Mouse (Mus musculus) myocyte (in vitro differentiated cells): ENCODE measurements around the gene Patz1. TPM values are rescaled to one million over a fixed set of nuclear protein-coding genes. Genes with fewer than 3 reads are reported as not detected.

Experiments
- H3K27me3 ChIP-seq: one replicate; pipeline ENCODE4 v1.6.1; 2011; ENCODE audit not compliant: control insufficient read depth, insufficient read depth, insufficient read length
- H3K36me3 ChIP-seq: one replicate; pipeline ENCODE4 v1.6.1; 2011; ENCODE audit not compliant: control insufficient read depth, insufficient read depth
- H3K4me2 ChIP-seq: one replicate; pipeline ENCODE4 v1.6.1; 2011; ENCODE audit warnings: low read depth, control low read depth
- H3K4me3 ChIP-seq: one replicate; pipeline ENCODE4 v1.5.1; 2011; ENCODE audit warnings: mild to moderate bottlenecking, control low read depth, moderate library complexity
- H3K79me2 ChIP-seq: one replicate; pipeline ENCODE4 v1.6.1; 2011; ENCODE audit not compliant: control insufficient read depth, insufficient read depth
- H3ac ChIP-seq: one replicate; pipeline ENCODE4 v1.6.1; 2011; ENCODE audit not compliant: control insufficient read depth, insufficient read length
- CEBPB ChIP-seq: IDR thresholded peaks from 2 replicates; pipeline ENCODE4 v1.6.1; 2011; ENCODE audit warnings: mild to moderate bottlenecking, moderate library complexity; ENCODE audit not compliant: poor library complexity, insufficient read depth, severe bottlenecking
- E2F4 ChIP-seq: IDR thresholded peaks from one replicate; pipeline ENCODE4 v1.6.1; 2011; ENCODE audit warnings: mild to moderate bottlenecking, control low read depth, moderate library complexity; ENCODE audit not compliant: insufficient read depth
- MAX ChIP-seq: IDR thresholded peaks from one replicate; pipeline ENCODE4 v1.6.1; 2011; ENCODE audit warnings: low read depth, mild to moderate bottlenecking, control low read depth
- MYOD1 ChIP-seq, 3 experiments: IDR thresholded peaks; one replicate each; pipeline ENCODE4 v1.6.1; 2011; ENCODE audit warnings: control low read depth in 2 of 3, low read depth in 2 of 3, mild to moderate bottlenecking in 2 of 3, moderate library complexity in 1 of 3; ENCODE audit not compliant: insufficient read length in 2 of 3, control insufficient read depth in 1 of 3
- MYOG ChIP-seq, 3 experiments: IDR thresholded peaks; one replicate each; pipeline ENCODE4 v1.6.1; 2011; ENCODE audit warnings: control low read depth in 2 of 3, low read depth in 2 of 3, mild to moderate bottlenecking in 2 of 3; ENCODE audit not compliant: insufficient read length in 2 of 3, control insufficient read depth in 1 of 3, insufficient read depth in 1 of 3
- POLR2A ChIP-seq: IDR thresholded peaks from one replicate; pipeline ENCODE4 v1.6.1; 2011; ENCODE audit warnings: low read depth, mild to moderate bottlenecking, control low read depth, moderate library complexity; ENCODE audit not compliant: insufficient read length
- POLR2AphosphoS2 ChIP-seq: IDR thresholded peaks from one replicate; pipeline ENCODE4 v1.6.1; 2011; ENCODE audit warnings: low read depth, control low read depth; ENCODE audit not compliant: insufficient read length
- REST ChIP-seq: IDR thresholded peaks from one replicate; pipeline ENCODE4 v1.6.1; 2011; ENCODE audit warnings: mild to moderate bottlenecking, control low read depth, moderate library complexity; ENCODE audit not compliant: insufficient read depth, insufficient read length
- SRF ChIP-seq: IDR thresholded peaks from one replicate; pipeline ENCODE4 v1.6.1; 2011; ENCODE audit warnings: low read depth; ENCODE audit not compliant: control insufficient read depth, insufficient read length
- TCF12 ChIP-seq: IDR thresholded peaks from one replicate; pipeline ENCODE4 v1.6.1; 2011; ENCODE audit warnings: mild to moderate bottlenecking, control low read depth; ENCODE audit not compliant: poor library complexity, insufficient read depth, severe bottlenecking
- TCF3 ChIP-seq: IDR thresholded peaks from one replicate; pipeline ENCODE4 v1.6.1; 2011; ENCODE audit warnings: low read depth, control low read depth; ENCODE audit not compliant: insufficient read length
- USF1 ChIP-seq: IDR thresholded peaks from one replicate; pipeline ENCODE4 v1.6.1; 2011; ENCODE audit warnings: low read depth, mild to moderate bottlenecking, control low read depth, moderate library complexity
- polyA plus RNA-seq: library from polyadenylated mRNA; unstranded; fragments of >200 nt; fragmentation: generic; extraction: Trizol; gene quantifications from one replicate; pipeline ENCODE4 v1.2.1, GENCODE M21; 2012; ENCODE audit warnings: missing spikeins

Gene Patz1
- polyA plus RNA-seq, 1 experiment = 14.5 TPM

DNA sequence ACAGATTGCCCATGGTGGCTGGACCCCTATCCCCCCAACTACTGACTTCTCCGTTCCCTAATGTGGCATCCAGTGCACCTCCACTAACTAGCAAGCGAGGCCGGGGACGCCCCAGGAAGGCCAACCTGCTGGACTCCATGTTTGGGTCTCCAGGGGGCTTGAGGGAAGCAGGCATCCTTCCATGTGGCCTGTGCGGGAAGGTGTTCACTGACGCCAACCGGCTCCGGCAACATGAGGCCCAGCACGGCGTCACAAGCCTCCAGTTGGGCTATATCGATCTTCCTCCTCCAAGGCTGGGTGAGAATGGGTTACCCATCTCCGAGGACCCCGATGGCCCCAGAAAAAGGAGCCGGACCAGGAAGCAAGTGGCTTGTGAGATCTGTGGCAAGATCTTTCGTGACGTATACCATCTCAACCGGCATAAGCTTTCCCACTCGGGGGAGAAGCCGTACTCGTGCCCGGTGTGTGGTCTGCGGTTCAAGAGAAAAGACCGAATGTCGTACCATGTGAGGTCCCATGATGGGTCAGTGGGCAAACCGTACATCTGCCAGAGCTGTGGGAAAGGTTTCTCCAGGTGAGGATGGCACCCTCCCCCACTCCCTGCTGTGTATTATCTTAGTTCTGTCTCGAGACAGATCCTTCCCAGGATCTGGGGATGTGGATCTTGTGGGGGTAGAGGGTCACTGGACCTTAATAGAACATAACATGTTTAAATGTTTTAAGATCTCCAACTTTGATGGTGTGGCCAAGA is 2.8 kb downstream of the Patz1 start:
- TF ChIP-seq POLR2A (peak; percentile 5), REST (no peak), MYOG (IDR thresholded peaks at IDR 0.05; ENCODE audit: control insufficient read depth in 1 of 3, insufficient read depth in 1 of 3, insufficient read length in 2 of 3, low read depth in 2 of 3) (no peak), POLR2AphosphoS2 (no peak), USF1 (no peak), E2F4 (no peak), MAX (no peak), CEBPB (no peak)
- H3K36me3 ChIP-seq = peaks cover 12% of the 10 kb centered on the region
- peak overlapping the region; percentile 62 for H3K4me3 ChIP-seq
- H3K4me2 ChIP-seq = peak overlapping the region; percentile 100
- no peaks in the 10 kb centered on the region for H3K27me3 ChIP-seq
- peak overlapping the region; percentile 79 for H3ac ChIP-seq
- H3K79me2 ChIP-seq = peaks cover 45% of the 10 kb centered on the region

DNA sequence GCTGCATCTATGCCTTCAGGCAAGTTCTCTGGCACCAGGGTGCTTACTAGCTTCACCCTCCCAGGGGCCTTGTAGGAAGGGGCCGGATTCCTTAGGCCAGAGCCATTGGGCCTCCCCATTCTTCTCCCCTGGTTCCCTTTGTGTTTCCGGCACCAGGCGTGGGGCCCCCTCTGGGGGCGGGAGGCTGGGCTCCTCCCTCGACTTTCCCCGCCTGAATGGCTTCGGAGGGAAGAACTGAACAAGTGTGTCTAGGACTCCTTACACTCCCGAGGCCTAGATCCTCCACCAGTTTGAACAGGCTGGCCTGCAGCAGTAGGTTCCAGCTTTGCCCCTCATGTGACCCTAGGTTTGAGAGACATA is 3.4 kb downstream of the Patz1 start:
- H3K79me2 ChIP-seq = peaks cover 45% of the 10 kb centered on the region
- peaks cover 12% of the 10 kb centered on the region for H3K36me3 ChIP-seq
- peak overlapping the region; percentile 79 for H3ac ChIP-seq
- H3K27me3 ChIP-seq = no peaks in the 10 kb centered on the region
- H3K4me3 ChIP-seq = peak overlapping the region; percentile 62
- peak overlapping the region; percentile 100 for H3K4me2 ChIP-seq
- peak; percentile 17 for TF ChIP-seq POLR2A
- TF ChIP-seq TCF12 = no peak

DNA sequence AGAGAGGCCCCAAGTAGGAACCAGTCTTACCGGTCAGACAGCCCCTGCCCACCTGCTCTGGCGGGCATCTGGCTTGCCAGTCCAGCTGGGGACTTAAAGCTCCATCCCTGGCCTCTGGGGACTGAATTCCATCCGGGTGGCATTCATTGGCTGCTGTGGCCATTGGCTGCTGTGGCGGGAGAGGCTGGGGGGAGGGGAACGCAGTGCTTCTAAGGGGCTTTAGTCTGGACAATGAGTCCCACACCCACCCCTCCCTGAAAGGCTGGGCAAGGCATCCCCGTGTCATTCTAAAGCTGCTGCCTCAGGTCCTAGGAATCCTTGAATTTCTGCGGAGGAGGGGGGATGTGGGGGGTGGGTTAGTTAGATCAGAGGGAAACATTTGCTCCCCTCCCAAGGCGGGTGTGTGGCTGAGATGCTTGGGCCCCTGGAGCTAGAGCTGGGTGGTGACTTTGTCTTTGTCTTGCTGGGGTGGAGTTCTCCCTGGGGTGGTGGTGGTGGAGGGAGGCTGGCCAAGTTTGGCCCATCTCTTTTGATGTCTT is 4.1 kb downstream of the Patz1 start:
- Histone ChIP-seq H3K27me3 (no peaks in the 10 kb centered on the region), H3K4me2 (peak overlapping the region; percentile 100), H3K36me3 (peaks cover 12% of the 10 kb centered on the region), H3K79me2 (peaks cover 45% of the 10 kb centered on the region), H3ac (no peak overlapping the region), H3K4me3 (peak overlapping the region; percentile 62)
- TF ChIP-seq REST (no peak), MYOG (IDR thresholded peaks at IDR 0.05; ENCODE audit: control insufficient read depth in 1 of 3, insufficient read depth in 1 of 3, insufficient read length in 2 of 3, low read depth in 2 of 3) (peak in 1 of 3 experiments; percentile 33)

DNA sequence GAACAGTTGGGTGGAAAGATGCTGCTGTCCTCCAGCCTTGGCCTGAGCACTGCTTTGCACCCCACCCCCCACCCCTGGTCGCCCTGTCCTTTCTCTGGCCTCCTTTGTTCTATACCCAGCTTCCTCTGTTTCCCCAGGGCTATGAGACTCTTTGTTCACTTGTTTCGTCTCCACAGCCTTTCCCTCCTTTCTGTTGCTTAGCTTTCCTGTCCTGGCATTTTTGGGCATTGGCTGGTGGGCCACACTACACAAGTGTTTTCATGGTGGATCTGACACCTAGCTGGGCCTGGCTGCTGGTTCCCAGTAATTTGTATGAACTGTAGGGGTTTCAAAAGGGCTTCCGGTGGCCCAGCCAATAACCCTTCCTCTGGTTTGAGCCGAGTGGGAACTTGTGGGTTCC is 4.7 kb downstream of the Patz1 start:
- peaks cover 45% of the 10 kb centered on the region for H3K79me2 ChIP-seq
- peaks cover 12% of the 10 kb centered on the region for H3K36me3 ChIP-seq
- no peak overlapping the region for H3ac ChIP-seq
- H3K4me3 ChIP-seq = peak overlapping the region; percentile 62
- H3K4me2 ChIP-seq = peak overlapping the region; percentile 100
- no peaks in the 10 kb centered on the region for H3K27me3 ChIP-seq
- TF ChIP-seq SRF (no peak), POLR2A (no peak), CEBPB (no peak), E2F4 (no peak), MYOD1 (IDR thresholded peaks at IDR 0.05; ENCODE audit: control insufficient read depth in 1 of 3, insufficient read length in 2 of 3, low read depth in 2 of 3) (no peak)

DNA sequence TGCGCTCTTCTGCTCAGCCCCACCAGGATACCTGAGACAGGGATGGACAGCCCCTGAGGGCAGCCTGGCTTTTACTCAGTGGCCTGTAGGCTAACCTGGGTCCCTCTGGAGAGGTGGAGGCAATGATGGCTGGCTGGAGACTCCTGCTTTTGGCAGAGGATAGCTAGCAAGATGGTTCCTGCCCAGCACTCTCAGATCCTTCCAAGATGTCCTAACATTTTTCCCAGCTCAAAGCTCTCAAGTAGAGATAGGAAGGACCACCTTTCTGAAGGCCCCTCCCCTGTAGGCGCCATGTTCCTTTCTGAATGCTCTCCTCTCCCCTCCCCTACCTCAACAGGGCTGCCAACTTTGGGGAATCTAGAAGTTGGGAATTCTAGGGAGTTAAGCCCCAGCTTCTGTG is 6.0 kb downstream of the Patz1 start:
- H3K4me2 ChIP-seq = no peak overlapping the region
- peaks cover 45% of the 10 kb centered on the region for H3K79me2 ChIP-seq
- no peak overlapping the region for H3ac ChIP-seq
- H3K4me3 ChIP-seq = no peak overlapping the region
- peaks cover 21% of the 10 kb centered on the region for H3K36me3 ChIP-seq
- TF ChIP-seq POLR2AphosphoS2 (no peak), POLR2A (no peak), TCF3 (no peak), REST (no peak), MAX (no peak), SRF (no peak), TCF12 (no peak), MYOG (IDR thresholded peaks at IDR 0.05; ENCODE audit: control insufficient read depth in 1 of 3, insufficient read depth in 1 of 3, insufficient read length in 2 of 3, low read depth in 2 of 3) (no peak)
- H3K27me3 ChIP-seq = no peaks in the 10 kb centered on the region

DNA sequence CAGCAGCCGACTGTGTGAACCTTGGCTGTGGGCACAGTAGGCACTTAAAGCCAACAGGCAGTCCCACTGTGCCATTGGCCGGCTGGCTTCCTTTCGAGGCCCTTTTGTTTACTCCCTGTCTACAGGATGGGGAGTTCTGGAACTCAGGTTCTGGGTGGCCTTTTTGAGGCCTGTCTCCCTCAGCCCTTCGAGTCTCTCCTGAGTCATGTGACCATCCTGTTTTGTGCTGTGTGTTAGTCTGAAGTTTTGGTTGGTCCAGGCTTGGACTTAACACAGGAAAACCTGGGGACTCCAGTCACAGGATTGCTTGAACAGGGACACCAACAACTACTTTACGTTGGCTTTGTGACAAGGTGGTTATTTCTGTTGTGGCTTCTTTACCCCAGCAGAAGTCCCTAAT is 7.4 kb downstream of the Patz1 start:
- TF ChIP-seq USF1 (peak; percentile 26), MYOD1 (IDR thresholded peaks at IDR 0.05; ENCODE audit: control insufficient read depth in 1 of 3, insufficient read length in 2 of 3, low read depth in 2 of 3) (no peak)
- Histone ChIP-seq H3ac (no peak overlapping the region), H3K79me2 (peaks cover 37% of the 10 kb centered on the region), H3K27me3 (no peaks in the 10 kb centered on the region), H3K4me2 (no peak overlapping the region), H3K36me3 (peaks cover 21% of the 10 kb centered on the region), H3K4me3 (no peak overlapping the region)
